Mouse (Mus musculus) neural tube, embryonic 13.5 days (tissue): ENCODE data around the gene Nhlrc4. TPM values are rescaled to one million over a fixed set of nuclear protein-coding genes. Genes with fewer than 3 reads are reported as not detected.

Source experiments
- ATAC-seq: fragments of 200-750 bp; cut with Nextera tagmentation; 2 replicates; pipeline ENCODE4 v1.8.0; 2017; ENCODE audit warnings: low read depth, mild to moderate bottlenecking, moderate TSS enrichment, moderate library complexity
- H3K27ac ChIP-seq: fragments of 300-500 bp; sonication (generic); replicated peaks from 2 replicates; pipeline ENCODE4 v1.5.1; 2015; ENCODE audit warnings: moderate library complexity, mild to moderate bottlenecking, inconsistent platforms
- H3K27me3 ChIP-seq: fragments of 300-500 bp; sonication (generic); 2 replicates; pipeline ENCODE4 v1.6.1; 2015; ENCODE audit warnings: mild to moderate bottlenecking, inconsistent platforms
- H3K36me3 ChIP-seq: fragments of 300-500 bp; sonication (generic); 2 replicates; pipeline ENCODE4 v1.6.1; 2015; ENCODE audit warnings: mild to moderate bottlenecking, inconsistent platforms
- H3K4me1 ChIP-seq: fragments of 300-500 bp; sonication (generic); replicated peaks from 2 replicates; pipeline ENCODE4 v1.6.1; 2015; ENCODE audit warnings: inconsistent platforms
- H3K4me2 ChIP-seq: fragments of 300-500 bp; sonication (generic); 2 replicates; pipeline ENCODE4 v1.6.1; 2015; ENCODE audit warnings: inconsistent platforms, mild to moderate bottlenecking, moderate library complexity
- H3K4me3 ChIP-seq: fragments of 300-500 bp; sonication (generic); 2 replicates; pipeline ENCODE4 v1.5.1; 2015; ENCODE audit warnings: mild to moderate bottlenecking, inconsistent platforms
- H3K9ac ChIP-seq: fragments of 300-500 bp; sonication (generic); 2 replicates; pipeline ENCODE4 v1.6.1; 2015; ENCODE audit warnings: moderate library complexity, mild to moderate bottlenecking, inconsistent platforms
- H3K9me3 ChIP-seq: fragments of 300-500 bp; sonication (generic); 2 replicates; pipeline ENCODE4 v1.6.1; 2016; ENCODE audit warnings: inconsistent platforms
- WGBS: fragments of 180-500 bp; shearing (Covaris S2); methylation state at CpG from one replicate; pipeline ENCODE4 v1.1.7; 2015; 5-methylcytosine and 5-hydroxymethylcytosine counted together
- polyA plus RNA-seq: library from polyadenylated mRNA; unstranded; fragments of >200 nt; fragmentation: Nextera tagmentation; extraction: Ambion mirVana; gene quantifications from 2 replicates; pipeline ENCODE4 v1.2.1, GENCODE M21; 2015

Nhlrc4 gene
- not detected in 2 replicates for polyA plus RNA-seq

GRCm38 (mm10) chr17:25944366-25945163 lies at the start of gene Nhlrc4, which contains the start of gene Pigq:
Nhlrc4 (minus strand) TSS chr17:25944961.
Pigq (minus strand) TSS chr17:25944936.
- WGBS: 53% methylated on average over 6 of the region's 6 CpGs
- H3K4me1 ChIP-seq: peaks cover 21% of the 10 kb centered on the region
- no peak within 1 kb of the TSS for H3K27ac ChIP-seq
- no peaks in the 10 kb centered on the region for H3K9me3 ChIP-seq
- ATAC-seq: no peak
- H3K36me3 ChIP-seq: no peaks in the 10 kb centered on the region
- no peak within 1 kb of the TSS for H3K4me2 ChIP-seq
- no peak within 1 kb of the TSS for H3K9ac ChIP-seq
- peaks cover under 1% of the 10 kb centered on the region for H3K27me3 ChIP-seq
- H3K4me3 ChIP-seq: no peak within 1 kb of the TSS

GRCm38 (mm10) chr17:25993489-25993888 lies 48.7 kb upstream of the Nhlrc4 start:
- Histone ChIP-seq H3K27me3 (no peaks in the 10 kb centered on the region), H3K9ac (no peak overlapping the region), H3K36me3 (peaks cover 97% of the 10 kb centered on the region), H3K4me3 (no peak overlapping the region), H3K4me2 (no peak overlapping the region), H3K9me3 (no peaks in the 10 kb centered on the region), H3K27ac (no peak overlapping the region), H3K4me1 (no peaks in the 10 kb centered on the region)
- 95% methylated on average over 3 of the region's 3 CpGs for WGBS
- no peak for ATAC-seq

GRCm38 (mm10) chr17:25992274-25992673 lies 47.5 kb upstream of the Nhlrc4 start:
- H3K36me3 ChIP-seq: peaks cover 91% of the 10 kb centered on the region
- no peaks in the 10 kb centered on the region for H3K9me3 ChIP-seq
- 98% methylated on average over 4 of the region's 4 CpGs for WGBS

GRCm38 (mm10) chr17:25990331-25990730 lies 45.6 kb upstream of the Nhlrc4 start:
- ATAC-seq: no peak
- H3K9me3 ChIP-seq: no peaks in the 10 kb centered on the region
- peaks cover 10% of the 10 kb centered on the region for H3K4me1 ChIP-seq
- H3K9ac ChIP-seq: no peak overlapping the region
- H3K4me2 ChIP-seq: no peak overlapping the region
- WGBS: 93% methylated on average over 5 of the region's 5 CpGs
- H3K4me3 ChIP-seq: no peak overlapping the region
- no peak overlapping the region for H3K27ac ChIP-seq
- H3K27me3 ChIP-seq: no peaks in the 10 kb centered on the region
- peaks cover 73% of the 10 kb centered on the region for H3K36me3 ChIP-seq

More at GRCm38 (mm10) chr17:25992274-25992673, 47.5 kb upstream of the Nhlrc4 start:
- no peaks in the 10 kb centered on the region for H3K27me3 ChIP-seq
- H3K9ac ChIP-seq: no peak overlapping the region
- H3K4me3 ChIP-seq: no peak overlapping the region
- H3K27ac ChIP-seq: no peak overlapping the region
- no peaks in the 10 kb centered on the region for H3K4me1 ChIP-seq
- no peak for ATAC-seq
- H3K4me2 ChIP-seq: no peak overlapping the region

- H3K27me3 ChIP-seq: no peaks in the 10 kb centered on the region
- peaks cover 43% of the 10 kb centered on the region for H3K4me1 ChIP-seq
- H3K27ac ChIP-seq: peak within 1 kb of the TSS; percentile 89
- under 1% methylated on average over 91 of the region's 91 CpGs for WGBS
- no peaks in the 10 kb centered on the region for H3K9me3 ChIP-seq
- peak; percentile 99 for ATAC-seq
- peaks cover 27% of the 10 kb centered on the region for H3K36me3 ChIP-seq
- H3K4me3 ChIP-seq: peak within 1 kb of the TSS; percentile 79
- peak within 1 kb of the TSS; percentile 91 for H3K9ac ChIP-seq
- H3K4me2 ChIP-seq: peak within 1 kb of the TSS; percentile 77
Measured at GRCm38 (mm10) chr17:25985306-25986294, 40.8 kb upstream of the Nhlrc4 start, which contains the start of gene Capn15. Capn15 (minus strand) TSS chr17:25985796.

- Histone ChIP-seq H3K9me3 (no peaks in the 10 kb centered on the region), H3K9ac (peak overlapping the region; percentile 91), H3K27me3 (no peaks in the 10 kb centered on the region), H3K36me3 (peaks cover 18% of the 10 kb centered on the region), H3K4me1 (peaks cover 43% of the 10 kb centered on the region), H3K27ac (peak overlapping the region; percentile 89), H3K4me3 (peak overlapping the region; percentile 79), H3K4me2 (peak overlapping the region; percentile 77)
- no peak for ATAC-seq
- WGBS: 13% methylated on average over 17 of the region's 17 CpGs
Measured at GRCm38 (mm10) chr17:25984556-25985305, 40.0 kb upstream of the Nhlrc4 start.

GRCm38 (mm10) chr17:25984066-25984465 lies 39.3 kb upstream of the Nhlrc4 start:
- Histone ChIP-seq H3K9ac (peak overlapping the region; percentile 91), H3K4me1 (peaks cover 43% of the 10 kb centered on the region), H3K4me2 (peak overlapping the region; percentile 77), H3K27ac (no peak overlapping the region), H3K9me3 (no peaks in the 10 kb centered on the region), H3K4me3 (peak overlapping the region; percentile 79), H3K27me3 (no peaks in the 10 kb centered on the region), H3K36me3 (peaks cover 13% of the 10 kb centered on the region; the same call in 1 of the 2 replicates)
- no peak for ATAC-seq
- 98% methylated on average over 1 of the region's 1 CpGs for WGBS

GRCm38 (mm10) chr17:25982913-25983312 lies 38.2 kb upstream of the Nhlrc4 start:
- 97% methylated on average over 3 of the region's 3 CpGs for WGBS

GRCm38 (mm10) chr17:25980854-25981253 lies 36.1 kb upstream of the Nhlrc4 start:
- Histone ChIP-seq H3K9me3 (no peaks in the 10 kb centered on the region), H3K27me3 (no peaks in the 10 kb centered on the region), H3K4me2 (no peak overlapping the region), H3K4me3 (no peak overlapping the region), H3K36me3 (0 out of 2 replicates have a peak, but pooled peaks cover 3% of the 10 kb centered on the region), H3K4me1 (peaks cover 33% of the 10 kb centered on the region), H3K27ac (no peak overlapping the region), H3K9ac (no peak overlapping the region)
- 88% methylated on average over 5 of the region's 5 CpGs for WGBS
- no peak for ATAC-seq

More at GRCm38 (mm10) chr17:25982913-25983312, 38.2 kb upstream of the Nhlrc4 start:
- Histone ChIP-seq H3K4me2 (no peak overlapping the region), H3K9ac (no peak overlapping the region), H3K36me3 (0 out of 2 replicates have a peak, but pooled peaks cover 4% of the 10 kb centered on the region), H3K4me1 (peaks cover 43% of the 10 kb centered on the region), H3K9me3 (no peaks in the 10 kb centered on the region), H3K27ac (no peak overlapping the region), H3K27me3 (no peaks in the 10 kb centered on the region), H3K4me3 (no peak overlapping the region)
- ATAC-seq: no peak

GRCm38 (mm10) chr17:25979829-25980738 lies 35.3 kb upstream of the Nhlrc4 start:
- Histone ChIP-seq H3K4me3 (no peak overlapping the region), H3K27ac (no peak overlapping the region), H3K9ac (no peak overlapping the region), H3K27me3 (no peaks in the 10 kb centered on the region), H3K9me3 (no peaks in the 10 kb centered on the region), H3K4me1 (peaks cover 33% of the 10 kb centered on the region), H3K36me3 (0 out of 2 replicates have a peak, but pooled peaks cover 3% of the 10 kb centered on the region), H3K4me2 (no peak overlapping the region)
- ATAC-seq: no peak
- whole genome bisulfite sequencing: 93% methylated on average over 5 of the region's 5 CpGs
